Comparison of ENCODE assay signal across 8 mouse cellular contexts in genomic region chr9:21936692-21937570, GRCm38 (mm10). TPM values are rescaled to one million over a fixed set of nuclear protein-coding genes. Genes with fewer than 3 reads are reported as not detected.
DNase-seq lines count a peak whose midpoint lies in the region; ATAC-seq lines count a peak whose summit lies in the region.

Gene Plppr2 (plus strand): TSS chr9:21937033.

- H3K27me3 ChIP-seq in embryonic facial prominence, embryonic 10.5 days (replicated peaks; ENCODE audit: low read depth, poor library complexity, severe bottlenecking) = peaks cover 25% of the 10 kb centered on the region
- no peaks in the 10 kb centered on the region for H3K27me3 ChIP-seq in intestine, embryonic 16.5 days (replicated peaks; ENCODE audit: control insufficient read depth, insufficient read depth, low read length)

- H3K9me3 ChIP-seq in embryonic facial prominence, embryonic 10.5 days = no peaks in the 10 kb centered on the region
- no peaks in the 10 kb centered on the region for H3K9me3 ChIP-seq in intestine, embryonic 16.5 days (ENCODE audit: control insufficient read depth, low read length)

- peak within 1 kb of the TSS; percentile 82 for H3K27ac ChIP-seq in embryonic facial prominence, embryonic 10.5 days (replicated peaks)
- 0 out of 2 replicates have a peak within 1 kb of the TSS, but pooled peaks have one; percentile 29 for H3K27ac ChIP-seq in intestine, embryonic 16.5 days (ENCODE audit: low read length)

- 3% methylated on average over 43 of the region's 43 CpGs for WGBS in embryonic facial prominence, embryonic 10.5 days
- WGBS in intestine, embryonic 16.5 days = 1% methylated on average over 42 of the region's 43 CpGs

- peak within 1 kb of the TSS; percentile 69 for H3K4me3 ChIP-seq in embryonic facial prominence, embryonic 10.5 days
- peak within 1 kb of the TSS; percentile 53 for H3K4me3 ChIP-seq in intestine, embryonic 16.5 days (ENCODE audit: low read length)

- peak within 1 kb of the TSS; percentile 74 for H3K4me2 ChIP-seq in intestine, embryonic 16.5 days (ENCODE audit: low read depth, low read length)

- peak; percentile 99 for DNase-seq in adrenal gland, postnatal 10 days
- DNase-seq in embryonic facial prominence, embryonic 10.5 days (ENCODE audit: low spot score) = peak; percentile 98
- DNase-seq in gastrocnemius, postnatal 4 days (ENCODE audit: low spot score in 2 of 2) = peak; percentile 93 to 96
- peak; percentile 95 to 99 for DNase-seq in left cerebral cortex, postnatal 25 days (ENCODE audit: low spot score in 2 of 2)
- DNase-seq in mesoderm, embryonic 11.5 days (ENCODE audit: low read depth, low spot score) = peak; percentile 95
- peak; percentile 97 for DNase-seq in right cerebral cortex, postnatal 25 days
- peak; percentile 95 to 96 for DNase-seq in urinary bladder, postnatal 36 days (ENCODE audit: low spot score in 2 of 2)

- peak within 1 kb of the TSS; percentile 63 for H3K9ac ChIP-seq in intestine, embryonic 16.5 days (ENCODE audit: low read depth, low read length)

- peaks cover 24% of the 10 kb centered on the region for H3K4me1 ChIP-seq in embryonic facial prominence, embryonic 10.5 days
- peaks cover 5% of the 10 kb centered on the region; the same call in 1 of the 2 replicates for H3K4me1 ChIP-seq in intestine, embryonic 16.5 days (ENCODE audit: control insufficient read depth, insufficient read depth, low read length)

- intact Hi-C loops in left cerebral cortex, postnatal 25 days (cut with DNase I) = no loop called here

- ATAC-seq in intestine, embryonic 16.5 days = peak; percentile 99

- H3K36me3 ChIP-seq in embryonic facial prominence, embryonic 10.5 days (replicated peaks) = no peaks in the 10 kb centered on the region
- no peaks in the 10 kb centered on the region for H3K36me3 ChIP-seq in intestine, embryonic 16.5 days (ENCODE audit: control insufficient read depth, insufficient read depth, low read length)

RNA-seq across cellular contexts. Expression of gene Plppr2, which starts in this region (rescaled TPM):
- 10 to 100 TPM; 21.9 to 22.3 TPM for total RNA-seq in adrenal gland, postnatal 10 days (2021)
- 9.5 and 9.6 TPM in 2 replicates for polyA plus RNA-seq in embryonic facial prominence, embryonic 10.5 days (2016; fragmentation: Nextera tagmentation; extraction: Ambion mirVana)
- 1 to 10 TPM; 4.4 to 4.8 TPM for total RNA-seq in gastrocnemius, postnatal 4 days (2021)
- polyA plus RNA-seq in intestine, embryonic 16.5 days (2015; fragmentation: Nextera tagmentation; extraction: Ambion mirVana) = 5.2 and 6.2 TPM in 2 replicates
- total RNA-seq in left cerebral cortex, postnatal 25 days (2021) = 100 to 1,000 TPM; 203 to 219 TPM

Comparison
In these comparisons a context has a peak if more than half of its experiments do, and no peak if none do; other contexts are left out.
1. Peak in every context shown above with its lines: DNase-seq, ATAC-seq, H3K4me3 ChIP-seq and H3K27ac ChIP-seq.
2. RNA of gene Plppr2 (total RNA-seq): 203 to 219 TPM in left cerebral cortex, postnatal 25 days; 21.9 to 22.3 TPM in adrenal gland, postnatal 10 days and 4.4 to 4.8 TPM in gastrocnemius, postnatal 4 days; every median in the first group is over 4 times any median in the second.